Mouse (Mus musculus): Measurements from ENCODE around the gene Gm11562. TPM values are rescaled to one million over a fixed set of nuclear protein-coding genes. Genes with fewer than 3 reads are reported as not detected.

The Gm11562 gene
- polyA plus RNA-seq, 1 experiment from 2014 or later, result not detected

- no peak overlapping the region for H3K9ac ChIP-seq
- ATAC-seq (ENCODE audit: insufficient read depth), result no peak
- no peaks in the 10 kb centered on the region for H3K27me3 ChIP-seq (ENCODE audit: insufficient read depth, low read length)
- H3K4me2 ChIP-seq, result no peak overlapping the region
- no peak overlapping the region for H3K4me3 ChIP-seq (ENCODE audit: low read depth, low read length)
- WGBS, result 50% methylated on average over 4 of the region's 4 CpGs
- no peak overlapping the region for H3K27ac ChIP-seq (ENCODE audit: low read depth)
- no peaks in the 10 kb centered on the region for H3K36me3 ChIP-seq (ENCODE audit: insufficient read depth)
- no peak for TF ChIP-seq CTCF (IDR thresholded peaks at IDR 0.05; ENCODE audit: low read depth)
- H3K4me1 ChIP-seq (ENCODE audit: insufficient read depth), result no peaks in the 10 kb centered on the region
- no peaks in the 10 kb centered on the region for H3K9me3 ChIP-seq (ENCODE audit: low read depth, low read length)
- DNase-seq, result no peak
These were observed 47.1 kb downstream of the Gm11562 start for GRCm38 (mm10) chr11:99573164-99573563.

Other genes with a start within 250 kb of the Gm11562 start
- gene Krt28, start 245.5 kb downstream of the Gm11562 start, polyA plus RNA-seq (2014; fragmentation: Nextera tagmentation; extraction: Ambion mirVana), result 0.29 TPM in 1 of 2 replicates, not detected in the other
- gene Krt10, start 231.1 kb downstream of the Gm11562 start, polyA plus RNA-seq (2014; fragmentation: Nextera tagmentation; extraction: Ambion mirVana), result 24.5 and 24.6 TPM in 2 replicates
- gene Krt12, start 198.2 kb downstream of the Gm11562 start, polyA plus RNA-seq (2014; fragmentation: Nextera tagmentation; extraction: Ambion mirVana), result not detected in 2 replicates
- gene Krt20, start 182.3 kb downstream of the Gm11562 start, polyA plus RNA-seq (2014; fragmentation: Nextera tagmentation; extraction: Ambion mirVana), result 0.28 and 0.42 TPM in 2 replicates
- gene Krt23, start 127.3 kb downstream of the Gm11562 start, polyA plus RNA-seq (2014; fragmentation: Nextera tagmentation; extraction: Ambion mirVana), result 4.0 and 4.4 TPM in 2 replicates
- gene Krt39, start 99.1 kb downstream of the Gm11562 start, polyA plus RNA-seq (2014; fragmentation: Nextera tagmentation; extraction: Ambion mirVana), result not detected in 2 replicates
- 0.17 TPM in 1 of 2 replicates, not detected in the other for gene Krt40, start 77.3 kb downstream of the Gm11562 start, polyA plus RNA-seq (2014; fragmentation: Nextera tagmentation; extraction: Ambion mirVana)
- gene Krtap3-3, start 69.6 kb downstream of the Gm11562 start, polyA plus RNA-seq (2014; fragmentation: Nextera tagmentation; extraction: Ambion mirVana), result not detected in 2 replicates
- not detected in 2 replicates for gene Krtap3-2, start 63.6 kb downstream of the Gm11562 start, polyA plus RNA-seq (2014; fragmentation: Nextera tagmentation; extraction: Ambion mirVana)
- not detected in 2 replicates for gene Gm11939, start 61.0 kb downstream of the Gm11562 start, polyA plus RNA-seq (2014; fragmentation: Nextera tagmentation; extraction: Ambion mirVana)
- not detected in 2 replicates for gene Krtap3-1, start 53.8 kb downstream of the Gm11562 start, polyA plus RNA-seq (2014; fragmentation: Nextera tagmentation; extraction: Ambion mirVana)
- not detected in 2 replicates for gene Krtap1-5, start 39.4 kb downstream of the Gm11562 start, polyA plus RNA-seq (2014; fragmentation: Nextera tagmentation; extraction: Ambion mirVana)
- not detected in 2 replicates for gene Krtap1-4, start 36.8 kb downstream of the Gm11562 start, polyA plus RNA-seq (2014; fragmentation: Nextera tagmentation; extraction: Ambion mirVana)
- gene Krtap1-3, start 29.1 kb downstream of the Gm11562 start, polyA plus RNA-seq (2014; fragmentation: Nextera tagmentation; extraction: Ambion mirVana), result not detected in 2 replicates
- gene Krtap9-3, start 22.3 kb downstream of the Gm11562 start, polyA plus RNA-seq (2014; fragmentation: Nextera tagmentation; extraction: Ambion mirVana), result not detected in 2 replicates
- not detected in 2 replicates for gene Gm11938, start 17.1 kb downstream of the Gm11562 start, polyA plus RNA-seq (2014; fragmentation: Nextera tagmentation; extraction: Ambion mirVana)
- not detected in 2 replicates for gene Gm11937, start 10.2 kb downstream of the Gm11562 start, polyA plus RNA-seq (2014; fragmentation: Nextera tagmentation; extraction: Ambion mirVana)
- not detected in 2 replicates for gene Krtap2-4, start 5.6 kb downstream of the Gm11562 start, polyA plus RNA-seq (2014; fragmentation: Nextera tagmentation; extraction: Ambion mirVana)
- not detected in 2 replicates for gene Krtap4-1, start 7.8 kb upstream of the Gm11562 start, polyA plus RNA-seq (2014; fragmentation: Nextera tagmentation; extraction: Ambion mirVana)
- not detected in 2 replicates for gene Krtap4-2, start 14.6 kb upstream of the Gm11562 start, polyA plus RNA-seq (2014; fragmentation: Nextera tagmentation; extraction: Ambion mirVana)
- gene Krtap4-7, start 23.7 kb upstream of the Gm11562 start, polyA plus RNA-seq (2014; fragmentation: Nextera tagmentation; extraction: Ambion mirVana), result not detected in 2 replicates
- gene Gm11555, start 29.8 kb upstream of the Gm11562 start, polyA plus RNA-seq (2014; fragmentation: Nextera tagmentation; extraction: Ambion mirVana), result not detected in 2 replicates
- not detected in 2 replicates for gene Gm11563, start 38.5 kb upstream of the Gm11562 start, polyA plus RNA-seq (2014; fragmentation: Nextera tagmentation; extraction: Ambion mirVana)
- not detected in 2 replicates for gene Krtap4-6, start 45.5 kb upstream of the Gm11562 start, polyA plus RNA-seq (2014; fragmentation: Nextera tagmentation; extraction: Ambion mirVana)
- gene Gm14190, start 70.3 kb upstream of the Gm11562 start, polyA plus RNA-seq (2014; fragmentation: Nextera tagmentation; extraction: Ambion mirVana), result not detected in 2 replicates
- not detected in 2 replicates for gene Gm14180, start 113.9 kb upstream of the Gm11562 start, polyA plus RNA-seq (2014; fragmentation: Nextera tagmentation; extraction: Ambion mirVana)
- gene Gm11595, start 152.5 kb upstream of the Gm11562 start, polyA plus RNA-seq (2014; fragmentation: Nextera tagmentation; extraction: Ambion mirVana), result not detected in 2 replicates
- not detected in 2 replicates for gene Krtap4-8, start 160.3 kb upstream of the Gm11562 start, polyA plus RNA-seq (2014; fragmentation: Nextera tagmentation; extraction: Ambion mirVana)
- gene Krtap4-9, start 164.8 kb upstream of the Gm11562 start, polyA plus RNA-seq (2014; fragmentation: Nextera tagmentation; extraction: Ambion mirVana), result not detected in 2 replicates
- not detected in 2 replicates for gene Gm11596, start 173.0 kb upstream of the Gm11562 start, polyA plus RNA-seq (2014; fragmentation: Nextera tagmentation; extraction: Ambion mirVana)
- not detected in 2 replicates for gene Gm11569, start 178.5 kb upstream of the Gm11562 start, polyA plus RNA-seq (2014; fragmentation: Nextera tagmentation; extraction: Ambion mirVana)
- gene Gm11554, start 184.0 kb upstream of the Gm11562 start, polyA plus RNA-seq (2014; fragmentation: Nextera tagmentation; extraction: Ambion mirVana), result not detected in 2 replicates
- not detected in 2 replicates for gene Krtap4-13, start 189.5 kb upstream of the Gm11562 start, polyA plus RNA-seq (2014; fragmentation: Nextera tagmentation; extraction: Ambion mirVana)
- gene Gm11564, start 195.2 kb upstream of the Gm11562 start, polyA plus RNA-seq (2014; fragmentation: Nextera tagmentation; extraction: Ambion mirVana), result not detected in 2 replicates
- gene 2300003K06Rik, start 217.6 kb upstream of the Gm11562 start, polyA plus RNA-seq (2014; fragmentation: Nextera tagmentation; extraction: Ambion mirVana), result not detected in 2 replicates
- not detected in 2 replicates for gene Krtap4-16, start 231.2 kb upstream of the Gm11562 start, polyA plus RNA-seq (2014; fragmentation: Nextera tagmentation; extraction: Ambion mirVana)
- gene Gm11568, start 237.5 kb upstream of the Gm11562 start, polyA plus RNA-seq (2014; fragmentation: Nextera tagmentation; extraction: Ambion mirVana), result not detected in 2 replicates
- gene Gm11559, start 244.0 kb upstream of the Gm11562 start, polyA plus RNA-seq (2014; fragmentation: Nextera tagmentation; extraction: Ambion mirVana), result not detected in 2 replicates